Mouse (Mus musculus) heart, postnatal 14 days (tissue): Measurements from ENCODE around the gene Ube2l3. TPM values are rescaled to one million over a fixed set of nuclear protein-coding genes. Genes with fewer than 3 reads are reported as not detected.
A peak's percentile ranks its signal among the peaks of the same experiment; 100 is the strongest.
"Not testable (repeated sequence)": the region's sequence is repeated elsewhere in the genome, so short reads cannot be mapped to it uniquely, and the experiment has no call there.

ENCODE experiments used
- DNase-seq, 2 experiments: peaks; one replicate each; pipeline ENCODE4 v3.0.0; 2021 to 2022
- intact Hi-C: fragments of 180-260 bp; cut with DNase I; formaldehyde crosslinking; loops from one replicate; pipeline ENCODE4 v1.15.1; 2025
- long read RNA-seq, 2 experiments: library from polyadenylated mRNA; stranded (forward); transcript quantifications; one replicate each; pipeline ENCODE4 v2.0.0; 2021
- total RNA-seq, 2 experiments: library from RNA; stranded (reverse); gene quantifications; 2 replicates each; pipeline ENCODE4 v1.2.3; 2021

Ube2l3 gene
- 100 to 1,000 TPM; 114 to 118 TPM for total RNA-seq
- long read RNA-seq, experiment 1, transcript Ube2l3-201 (4 exons, 2,609 nt) = major isoform, 54 of 93 reads
- long read RNA-seq, experiment 1, partial matches to known transcripts = 29 of 93 reads
- long read RNA-seq, experiment 1, other reads (novel, unspliced or antisense) = 9 of 93 reads
- long read RNA-seq, experiment 2, transcript Ube2l3-201 (4 exons, 2,609 nt) = major isoform, 61 of 91 reads
- long read RNA-seq, experiment 2, partial matches to known transcripts = 17 of 91 reads
- long read RNA-seq, experiment 2, other reads (novel, unspliced or antisense) = 11 of 91 reads

DNA sequence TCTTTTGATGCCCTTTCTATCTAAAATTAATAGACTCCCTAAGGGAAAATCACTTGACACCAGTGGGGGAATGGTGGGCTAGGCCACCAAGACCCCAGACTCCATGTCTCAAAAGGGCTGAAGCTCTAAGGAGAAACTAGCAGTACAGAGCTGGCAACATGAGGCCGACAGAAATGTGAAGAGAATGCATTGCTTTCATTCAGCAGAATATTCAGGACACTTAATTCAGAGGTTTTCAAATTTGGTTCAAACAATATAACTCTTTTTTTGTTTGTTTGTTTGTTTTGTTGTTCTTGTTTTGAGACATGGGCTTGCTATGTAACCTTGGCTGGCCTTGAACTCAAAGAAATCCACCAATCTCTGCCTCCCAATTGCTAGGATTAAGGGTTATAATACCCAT, at the start of gene Ube2l3:
Ube2l3 (minus strand) TSS at position 101 of the 400 bp plus-strand sequence.
- intact Hi-C loops = no loop called here
- no peak for DNase-seq

DNA sequence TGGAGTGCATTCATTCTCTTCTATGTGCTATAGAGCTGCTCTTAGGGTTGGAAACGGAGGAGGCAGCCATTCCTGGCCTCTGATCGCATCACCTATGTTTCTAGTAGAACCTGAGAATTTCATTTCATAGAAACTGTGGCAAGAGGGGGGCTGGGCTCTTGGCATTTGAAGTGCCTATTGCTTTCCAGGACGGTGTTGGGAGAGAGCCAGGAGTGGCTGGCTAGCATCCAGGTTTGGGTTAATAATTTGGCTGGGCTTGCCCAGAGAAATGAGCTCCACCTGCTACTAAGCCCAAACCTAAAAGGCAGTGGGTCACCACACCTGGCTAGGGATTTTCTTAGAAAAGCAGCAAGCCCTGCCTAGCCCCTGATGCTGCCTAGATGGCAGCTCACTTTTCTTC, 49.1 kb upstream of the Ube2l3 start:
- peak; percentile 60 to 70 for DNase-seq
- intact Hi-C loops = no loop called here

DNA sequence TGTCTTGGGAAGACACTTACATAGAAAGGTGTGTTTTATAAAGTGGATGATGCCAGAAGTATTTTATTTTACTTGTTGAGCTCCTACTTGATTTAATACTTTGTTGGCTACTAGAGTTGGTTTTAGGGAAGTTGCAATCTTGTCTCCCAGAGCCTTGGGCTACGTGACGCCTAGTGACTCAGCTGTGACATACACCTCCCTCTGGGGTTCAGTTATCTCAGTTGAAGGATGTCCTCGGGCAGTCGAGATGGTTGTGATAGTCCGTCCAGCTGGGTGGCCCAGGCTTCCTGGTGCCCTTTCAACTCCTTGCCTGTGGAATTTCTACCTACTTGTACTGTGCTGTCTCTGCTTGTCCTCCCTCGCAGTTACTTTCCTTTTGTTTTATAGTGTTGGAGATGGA, 46.7 kb upstream of the Ube2l3 start:
- intact Hi-C loops = no loop called here
- DNase-seq = no peak

DNA sequence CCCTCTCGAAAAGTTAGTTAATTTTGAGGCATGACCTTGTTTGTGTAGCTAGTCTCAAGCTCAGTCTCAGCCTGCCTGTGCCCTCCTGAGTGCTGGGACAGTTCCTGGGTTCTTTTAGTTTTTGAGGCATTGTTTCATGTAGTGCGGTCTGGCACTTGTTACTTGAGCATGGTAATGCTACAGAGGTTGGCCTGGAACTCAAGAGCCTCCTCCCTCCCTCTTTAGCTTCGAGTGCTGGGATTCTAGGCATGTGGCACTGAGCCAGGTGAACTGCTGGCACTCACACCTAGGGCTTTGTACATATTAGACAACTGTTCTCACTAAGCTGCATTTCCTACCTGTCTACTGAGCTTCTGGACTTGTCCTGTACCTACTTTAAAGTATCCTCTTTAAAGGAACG, 45.3 kb upstream of the Ube2l3 start:
- DNase-seq = peak; percentile 56 to 73

DNA sequence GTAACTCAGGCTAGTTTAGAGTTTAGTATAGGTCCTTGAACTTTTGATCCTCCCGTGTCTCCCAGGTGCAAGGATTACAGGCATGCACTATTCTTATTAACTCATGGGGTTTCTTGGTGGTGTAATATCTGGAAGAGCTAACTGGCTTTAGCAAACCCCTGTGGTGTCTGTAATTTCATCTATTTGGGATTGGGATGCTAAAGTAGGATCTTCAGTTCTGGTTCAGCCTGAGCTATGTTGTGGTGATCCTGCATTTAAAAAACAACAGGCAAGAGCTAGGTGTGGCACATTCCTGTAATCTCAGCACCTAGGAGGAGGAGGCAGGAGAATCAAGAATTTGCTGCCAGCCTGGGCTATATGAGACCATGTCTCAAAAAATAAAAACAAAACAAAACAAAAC, 42.5 kb upstream of the Ube2l3 start:
- DNase-seq = no peak
- intact Hi-C loops = no loop called here

More for the DNA sequence above, 45.3 kb upstream of the Ube2l3 start:
- intact Hi-C loops = no loop called here

DNA sequence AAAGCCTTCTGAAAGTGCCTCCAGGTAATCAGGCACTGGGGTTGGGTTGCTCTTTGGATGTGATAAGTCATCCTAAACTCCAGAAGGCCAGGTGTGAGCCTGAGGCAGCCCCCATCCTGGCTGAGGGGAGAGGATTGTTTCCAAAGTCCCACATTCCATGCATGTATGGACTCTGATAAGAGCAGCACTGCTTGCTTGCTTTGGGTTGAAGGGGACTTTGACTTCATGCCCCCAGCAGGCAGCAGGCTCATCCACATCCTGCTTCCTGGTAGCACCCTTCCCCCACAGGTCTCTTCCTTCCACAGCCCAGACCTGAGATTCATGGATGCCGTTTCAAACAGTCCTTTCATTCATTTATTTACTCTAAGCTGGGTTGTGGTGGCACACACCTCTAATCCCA, 41.3 kb upstream of the Ube2l3 start:
- DNase-seq = no peak
- intact Hi-C loops = no loop called here

DNA sequence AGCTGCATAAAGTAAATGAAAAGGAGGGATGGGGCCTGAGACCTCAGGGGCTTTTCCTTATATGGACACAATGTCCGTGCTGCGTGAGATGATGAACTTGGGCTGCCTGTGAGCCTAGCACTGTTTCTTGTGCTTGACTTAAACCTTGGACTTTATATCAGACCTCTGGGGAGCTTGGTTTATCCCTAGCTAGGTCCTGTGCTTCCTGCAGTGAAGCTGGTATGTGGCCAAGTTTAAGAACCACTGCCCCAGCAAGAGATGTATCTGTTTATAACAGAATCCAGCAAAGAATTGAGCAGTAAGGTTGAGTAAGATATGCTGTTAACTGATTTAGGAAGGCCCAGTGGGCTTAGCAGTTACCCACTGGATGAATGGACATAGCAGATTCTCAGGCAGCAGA, 37.0 kb upstream of the Ube2l3 start:
- no peak for DNase-seq
- intact Hi-C loops = no loop called here

DNA sequence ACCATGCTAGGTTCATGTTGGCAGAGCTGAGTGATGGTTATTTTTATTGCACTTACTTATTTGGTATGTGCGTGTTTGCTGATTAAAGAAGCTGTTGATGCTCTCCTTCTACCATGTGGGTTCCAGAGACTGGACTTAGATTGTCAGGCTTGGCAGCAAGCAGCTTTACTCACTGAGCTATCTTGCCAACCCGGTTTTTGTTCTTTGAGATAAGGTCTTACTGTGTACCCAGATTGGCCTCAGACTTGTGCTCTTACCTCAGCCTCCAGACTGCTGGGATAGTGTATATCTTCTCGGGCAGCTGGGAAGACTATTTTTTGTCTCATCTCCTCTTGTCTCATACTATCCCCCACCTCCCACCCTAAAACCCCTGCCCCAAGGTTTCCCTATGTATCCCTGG, 35.2 kb upstream of the Ube2l3 start:
- intact Hi-C loops = no loop called here
- no peak for DNase-seq

DNA sequence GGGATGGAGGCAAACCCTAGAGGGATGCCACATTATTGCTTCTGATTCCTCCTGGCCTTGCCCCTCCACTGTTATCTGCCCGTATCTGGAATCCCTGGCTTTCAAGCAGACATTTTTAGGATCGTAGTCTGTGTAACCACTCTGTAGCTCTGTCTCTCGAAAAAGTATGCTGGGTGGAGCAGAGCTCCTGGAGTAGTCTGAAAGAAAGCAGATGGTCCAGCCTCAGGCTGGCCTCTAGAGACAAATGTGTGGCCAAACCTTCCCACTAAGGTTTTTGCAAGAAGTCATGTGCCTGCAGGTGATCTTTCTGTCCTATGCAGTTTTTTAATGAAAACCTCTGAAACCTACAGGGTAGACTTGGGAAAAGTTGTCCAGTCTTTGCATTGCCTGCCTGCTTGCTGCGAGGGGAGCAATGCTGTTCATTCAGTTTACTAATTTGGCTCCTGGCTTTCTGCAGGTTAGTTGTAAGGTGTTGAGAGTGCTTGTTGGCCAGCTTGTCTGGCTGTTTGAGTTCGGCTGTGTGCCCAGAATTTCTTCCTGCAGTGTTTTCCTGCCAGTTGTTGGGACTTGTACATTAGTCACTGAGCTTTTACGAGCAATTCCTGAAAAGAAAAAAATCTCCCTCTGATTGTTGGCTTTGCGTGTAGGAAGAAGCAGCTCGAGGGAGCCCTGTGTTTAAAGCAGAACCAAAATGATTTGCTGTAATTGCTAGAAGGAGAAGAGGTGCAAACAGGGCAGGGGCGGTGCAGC, 32.6 kb upstream of the Ube2l3 start:
- intact Hi-C loops = no loop called here
- peak; percentile 34 to 59 for DNase-seq

DNA sequence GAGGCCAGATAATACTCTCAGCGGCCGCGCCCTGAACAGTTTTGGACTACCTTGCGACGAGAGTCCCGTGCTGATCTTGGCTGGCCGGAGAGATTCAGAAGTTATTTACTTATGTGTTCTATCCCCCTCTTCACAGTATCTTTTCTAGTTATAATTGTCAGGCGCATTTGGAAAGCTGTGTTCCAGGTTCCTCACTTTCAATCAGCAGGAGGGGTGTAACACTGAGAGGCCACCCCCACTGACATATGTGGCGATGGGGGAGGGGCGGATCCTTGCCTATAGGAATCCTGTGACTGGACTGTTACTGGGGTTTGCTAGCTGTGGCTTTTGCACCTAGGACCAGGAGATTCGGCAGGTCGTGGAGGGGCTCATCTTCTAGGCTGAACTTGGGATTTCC, 32.0 kb upstream of the Ube2l3 start:
- intact Hi-C loops = no loop called here
- peak in 1 of 2 experiments; percentile 19 for DNase-seq

DNA sequence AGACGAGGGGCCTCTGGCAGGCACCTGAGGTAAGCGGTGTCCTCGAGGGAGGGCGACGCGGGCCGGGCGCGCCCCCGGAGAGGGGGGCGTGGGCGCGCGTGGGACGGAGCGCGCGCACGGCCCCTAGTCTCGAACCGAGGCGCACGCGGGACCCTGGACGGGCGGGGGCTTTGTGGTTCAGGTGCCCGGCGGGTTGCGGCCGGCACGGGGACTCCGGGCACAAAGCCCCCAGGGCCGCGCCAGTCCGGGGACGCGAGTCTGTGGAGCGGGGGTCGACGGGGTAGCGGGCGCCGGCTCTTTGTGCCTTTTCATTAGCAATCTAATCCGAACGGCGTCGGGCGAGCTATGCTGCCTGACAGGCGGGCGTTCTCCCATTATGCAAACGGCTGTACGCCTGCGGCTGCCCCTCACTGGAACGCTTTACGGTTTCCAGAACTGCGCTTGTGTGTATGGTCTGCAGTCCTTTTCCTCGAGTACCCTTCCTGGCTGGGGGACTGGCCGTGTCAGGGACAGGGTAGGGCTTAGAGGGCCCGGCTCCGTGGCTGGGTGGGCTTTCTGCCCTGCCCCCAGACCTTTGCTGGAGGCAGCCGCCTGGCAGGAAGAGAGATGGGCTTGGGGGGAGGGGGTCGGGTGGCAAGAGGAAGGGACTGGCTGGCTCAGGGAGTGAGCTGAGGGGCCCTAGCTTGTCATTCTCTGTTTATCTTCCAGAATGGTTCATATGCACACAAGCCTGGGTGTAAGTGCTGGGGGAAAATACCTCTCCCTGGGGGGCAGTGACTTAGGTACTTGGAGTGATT, 31.5 kb upstream of the Ube2l3 start:
- intact Hi-C loops = no loop called here

DNA sequence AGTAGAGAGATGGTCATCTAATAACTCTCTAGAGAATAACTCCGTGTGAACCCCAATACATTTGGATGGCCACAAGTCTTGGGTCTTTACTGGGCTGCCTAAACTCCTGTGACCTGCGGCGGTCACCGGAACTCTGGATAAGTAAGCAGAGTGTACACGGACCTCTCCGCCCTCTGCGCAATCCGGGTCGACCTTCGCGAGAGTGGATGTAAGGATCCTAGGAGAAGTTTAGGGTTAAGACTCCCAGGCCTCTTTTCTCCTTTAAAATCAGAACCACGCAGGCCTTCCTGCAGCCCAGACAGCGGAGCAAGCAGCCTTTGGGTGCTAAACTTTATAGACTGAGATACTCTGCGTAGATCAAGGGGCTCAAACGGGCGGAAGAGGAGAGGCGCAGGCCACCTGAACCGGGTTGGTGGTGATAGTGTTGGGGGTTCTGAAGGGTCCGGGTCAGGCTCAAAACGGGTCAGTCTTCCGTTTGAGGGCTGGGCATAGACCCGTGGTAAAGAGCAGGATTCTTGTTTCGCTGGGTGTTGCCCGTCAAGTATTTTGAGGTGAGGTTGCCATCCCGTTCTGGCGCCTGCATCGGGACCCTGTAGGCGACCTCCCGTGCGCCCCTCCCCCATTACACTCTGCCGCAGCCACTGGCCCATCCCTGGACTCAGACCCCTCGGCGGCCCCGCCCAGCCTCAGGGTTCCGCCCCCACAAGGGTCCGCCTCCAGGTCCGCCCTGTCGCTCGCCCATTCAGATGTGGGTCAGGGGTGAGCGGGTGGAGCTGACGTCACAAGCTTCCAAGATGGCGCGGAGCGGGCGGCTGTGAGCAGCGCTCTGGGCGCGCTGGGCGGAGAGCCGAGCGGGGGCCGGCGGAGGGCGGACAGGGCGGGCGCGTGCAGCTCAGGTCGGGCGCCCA, 30.6 kb upstream of the Ube2l3 start, which contains the start of gene Hic2:
Hic2 (plus strand) TSS at position 779 of the 908 bp plus-strand sequence.
- peak; percentile 95 to 97 for DNase-seq
- intact Hi-C loops = no loop called here

More for the DNA sequence above, 31.5 kb upstream of the Ube2l3 start:
- DNase-seq = peak in 1 of 2 experiments; percentile 43

DNA sequence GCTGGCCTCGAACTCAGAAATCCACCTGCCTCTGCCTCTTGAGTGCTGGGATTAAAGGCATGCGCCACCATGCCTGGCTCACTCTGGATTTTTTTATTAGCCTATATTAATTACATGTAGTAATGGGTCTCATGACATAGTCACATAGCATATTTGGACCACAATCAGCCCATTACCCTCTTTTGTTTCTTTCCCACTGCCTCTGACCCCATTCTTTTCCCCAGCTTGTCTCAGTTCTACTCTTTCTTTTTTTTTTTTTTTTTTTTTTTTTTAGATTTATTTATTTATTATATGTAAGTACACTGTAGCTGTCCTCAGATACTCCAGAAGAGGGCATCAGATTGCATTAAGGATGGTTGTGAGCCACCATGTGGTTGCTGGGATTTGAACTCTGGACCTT, 29.1 kb upstream of the Ube2l3 start:
- intact Hi-C loops = loop anchor here (1.0 kb wide), 1 partner anchor 20 kb away; no protein-coding TSS in a partner anchor
- not testable (repeated sequence) for DNase-seq

DNA sequence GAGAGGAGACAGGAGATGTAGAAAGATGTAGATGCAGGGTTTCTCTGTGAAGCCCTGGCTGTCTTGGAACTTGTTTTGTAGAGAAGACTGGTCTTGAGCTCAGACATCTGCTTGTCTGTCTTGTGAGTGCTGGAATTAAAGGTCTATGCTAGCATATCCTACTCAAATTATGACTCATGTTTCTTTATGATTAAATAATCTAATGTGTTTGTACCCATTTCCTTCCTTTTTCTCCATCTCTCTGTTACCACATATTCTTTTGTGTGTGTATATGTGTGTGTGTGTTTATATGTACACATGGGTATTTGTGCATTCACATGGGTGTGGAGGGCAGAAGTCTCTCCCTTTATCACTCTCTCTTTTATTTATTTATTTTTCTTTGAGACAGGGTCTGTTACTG, 24.0 kb upstream of the Ube2l3 start:
- intact Hi-C loops = no loop called here
- DNase-seq = no peak

DNA sequence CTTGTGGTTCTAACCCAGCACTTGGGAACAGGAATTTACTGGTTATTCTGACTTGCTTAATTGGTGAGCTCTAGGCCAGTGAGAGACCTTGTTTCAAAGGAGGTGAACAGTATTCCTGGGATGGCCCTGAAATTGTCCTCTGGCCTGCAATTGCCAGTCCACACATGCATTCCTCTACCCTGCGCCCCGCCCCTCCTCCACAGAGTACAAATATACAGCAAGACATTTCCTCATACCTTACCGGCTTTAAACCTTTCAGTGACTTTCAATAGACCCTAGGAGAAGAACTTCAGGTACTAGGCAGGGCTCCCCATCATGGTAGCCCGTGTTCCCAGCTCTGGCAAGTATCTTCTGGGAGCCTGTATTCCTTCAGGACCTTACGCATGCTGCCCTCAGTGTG, 23.1 kb upstream of the Ube2l3 start:
- intact Hi-C loops = no loop called here
- no peak for DNase-seq

DNA sequence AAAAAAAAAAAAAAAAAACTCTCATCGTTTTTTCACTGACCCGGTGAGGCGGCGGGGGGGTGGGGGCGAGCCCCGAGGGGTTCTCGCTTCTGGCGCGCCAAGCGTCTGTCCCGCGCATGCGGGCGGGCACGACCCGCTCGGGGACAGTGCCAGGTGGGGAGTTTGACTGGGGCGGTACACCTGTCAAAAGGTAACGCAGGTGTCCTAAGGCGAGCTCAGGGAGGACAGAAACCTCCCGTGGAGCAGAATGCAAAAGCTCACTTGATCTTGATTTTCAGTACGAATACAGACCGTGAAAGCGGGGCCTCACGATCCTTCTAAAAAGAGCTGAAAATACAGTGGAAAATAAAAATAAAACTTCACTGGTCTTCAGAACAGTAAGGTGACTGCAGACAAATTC, 19.7 kb upstream of the Ube2l3 start:
- DNase-seq = peak; percentile 97 to 100
- intact Hi-C loops = no loop called here

DNA sequence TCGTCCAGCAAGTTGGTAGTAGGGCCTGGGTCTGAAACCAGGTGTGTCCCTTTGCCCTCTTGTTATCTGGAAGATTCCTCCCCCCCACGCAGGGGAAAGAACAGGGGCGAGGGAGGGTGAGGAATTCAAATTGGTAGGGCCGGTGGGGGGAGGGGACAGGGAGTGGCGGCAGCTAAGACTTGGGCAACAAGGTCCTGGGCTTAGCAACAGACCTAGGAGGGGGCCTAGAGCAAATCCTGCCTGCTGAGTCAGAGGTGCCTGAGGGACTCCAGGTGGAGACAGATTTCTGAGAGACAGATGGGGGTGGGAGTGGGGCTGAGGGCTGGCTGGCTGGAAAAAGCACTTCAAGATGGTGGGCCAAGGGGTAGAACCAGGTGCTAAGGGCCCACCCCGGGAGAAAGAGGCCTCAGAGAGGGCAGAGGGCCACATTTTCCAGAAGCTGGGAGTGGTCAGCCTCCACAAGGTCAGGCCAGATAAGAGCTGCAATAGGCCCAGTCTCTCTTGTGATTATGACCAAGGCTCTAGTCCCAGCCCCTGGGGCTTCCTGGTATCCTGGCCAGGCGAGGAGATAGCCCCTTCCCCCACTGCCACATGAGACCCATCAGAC, 17.8 kb upstream of the Ube2l3 start:
- DNase-seq = no peak
- intact Hi-C loops = no loop called here

DNA sequence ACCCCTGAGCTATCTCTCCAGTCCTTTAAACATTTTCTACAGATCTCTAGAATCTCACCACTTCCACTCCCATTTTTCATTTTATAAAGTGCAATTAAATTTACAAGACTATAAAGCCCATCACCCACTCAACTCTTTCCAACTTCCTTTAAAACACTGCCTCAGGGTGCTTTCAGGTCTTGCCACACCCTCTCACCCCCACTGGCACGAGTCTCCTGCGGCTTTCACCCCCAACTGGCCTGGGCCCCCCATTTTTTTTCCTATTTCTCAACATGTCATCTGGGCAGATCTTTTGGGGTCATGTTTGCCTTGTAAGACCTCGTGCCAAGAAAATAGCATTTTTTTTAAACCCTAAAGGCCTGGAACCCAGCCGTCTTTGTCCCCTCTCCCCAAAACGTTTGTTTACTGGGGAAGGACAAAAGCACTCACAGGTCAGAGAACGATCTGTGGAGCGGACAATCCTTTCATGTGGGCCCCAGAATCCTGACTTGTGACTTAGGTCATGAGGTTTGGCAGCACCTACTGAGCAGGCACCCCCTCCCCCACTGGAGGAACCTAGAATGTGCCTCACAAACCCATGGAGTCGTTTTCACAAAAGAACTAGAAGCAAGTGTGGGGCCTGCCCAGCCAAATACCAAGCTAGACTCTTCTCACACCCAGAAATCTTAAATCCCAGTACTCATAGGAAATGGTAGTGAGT, 14.6 kb upstream of the Ube2l3 start:
- no peak for DNase-seq
- intact Hi-C loops = no loop called here
